Mouse (Mus musculus): ENCODE data around the gene Mmrn2.
"Not testable (repeated sequence)": the region's sequence is repeated elsewhere in the genome, so short reads cannot be mapped to it uniquely, and the experiment has no call there.

The Mmrn2 gene

DNA sequence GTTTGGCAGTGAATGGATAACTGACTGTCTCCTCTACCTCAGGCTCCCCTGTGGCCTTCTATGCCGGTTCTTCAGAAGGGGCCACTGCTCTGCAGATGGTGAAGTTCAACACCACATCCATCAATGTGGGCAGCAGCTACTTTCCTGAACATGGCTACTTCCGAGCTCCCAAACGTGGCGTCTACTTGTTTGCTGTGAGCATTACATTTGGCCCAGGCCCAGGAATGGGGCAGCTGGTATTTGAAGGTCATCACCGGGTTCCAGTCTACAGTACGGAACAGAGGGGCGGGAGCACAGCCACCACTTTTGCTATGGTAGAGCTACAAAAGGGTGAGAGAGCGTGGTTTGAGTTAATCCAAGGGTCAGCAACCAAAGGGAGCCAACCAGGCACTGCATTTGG lies 27.6 kb downstream of the Mmrn2 start:
- DNase-seq (ENCODE audit: low spot score in 2 of 2): no peak

DNA sequence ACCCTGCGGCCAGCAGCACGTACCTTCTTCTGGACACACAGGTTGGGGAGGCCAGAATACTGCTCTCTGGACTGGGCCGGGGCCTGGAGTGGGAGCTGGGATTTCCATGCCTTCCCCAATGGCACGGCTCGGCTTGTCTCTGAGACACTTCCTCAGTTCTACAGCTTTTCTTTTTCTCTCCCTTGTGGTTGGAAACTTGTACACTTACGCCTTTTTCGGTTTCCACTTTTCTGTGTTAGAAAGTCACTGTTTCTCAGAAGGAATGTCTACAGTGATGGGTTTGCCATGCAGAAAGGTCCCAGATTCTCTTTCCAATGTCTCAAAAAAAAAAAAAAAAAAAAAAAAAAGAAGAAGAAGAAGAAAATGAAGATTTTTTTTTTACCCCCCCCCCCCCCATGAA lies 28.2 kb downstream of the Mmrn2 start:
- no peak for DNase-seq (ENCODE audit: low spot score in 2 of 2)

GRCm38 (mm10) chr14:34410716-34411115 lies 35.5 kb downstream of the Mmrn2 start:
- DNase-seq (ENCODE audit: low spot score in 2 of 2): no peak

DNA sequence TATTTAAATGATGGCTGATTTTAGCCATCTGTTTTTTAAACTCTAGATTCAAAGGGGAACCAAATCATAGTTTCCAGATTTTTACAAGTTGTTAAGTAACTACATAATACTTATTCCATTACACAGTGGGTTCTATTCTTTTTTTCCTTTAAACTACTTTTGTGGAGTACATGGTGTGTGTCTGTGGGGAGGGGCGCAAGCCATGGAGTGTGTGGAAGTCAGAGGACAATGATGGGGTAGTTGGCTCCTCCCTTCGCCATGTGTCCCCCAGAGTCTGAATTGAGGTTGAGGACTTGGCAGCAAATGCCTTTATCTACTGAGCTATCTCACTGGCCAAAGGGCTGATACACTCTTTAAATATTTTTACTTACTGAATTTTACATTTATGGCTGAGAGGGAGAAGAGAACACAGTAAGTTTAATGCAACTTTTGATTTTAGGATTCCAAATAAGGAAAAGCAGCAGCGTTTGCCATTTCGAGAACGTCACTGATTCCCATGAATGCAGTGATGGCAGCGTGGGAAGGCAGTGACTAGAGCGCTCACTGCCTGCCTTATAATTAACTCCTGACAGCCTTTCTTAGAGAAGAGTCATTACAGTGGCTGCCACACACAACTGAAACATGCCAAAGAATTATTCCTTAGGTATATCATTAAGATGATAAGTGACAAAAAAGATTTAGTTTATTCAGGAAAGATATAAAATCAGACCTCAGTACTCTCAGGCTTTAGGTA lies 37.1 kb downstream of the Mmrn2 start:
- no peak for DNase-seq (ENCODE audit: low spot score in 2 of 2)

DNA sequence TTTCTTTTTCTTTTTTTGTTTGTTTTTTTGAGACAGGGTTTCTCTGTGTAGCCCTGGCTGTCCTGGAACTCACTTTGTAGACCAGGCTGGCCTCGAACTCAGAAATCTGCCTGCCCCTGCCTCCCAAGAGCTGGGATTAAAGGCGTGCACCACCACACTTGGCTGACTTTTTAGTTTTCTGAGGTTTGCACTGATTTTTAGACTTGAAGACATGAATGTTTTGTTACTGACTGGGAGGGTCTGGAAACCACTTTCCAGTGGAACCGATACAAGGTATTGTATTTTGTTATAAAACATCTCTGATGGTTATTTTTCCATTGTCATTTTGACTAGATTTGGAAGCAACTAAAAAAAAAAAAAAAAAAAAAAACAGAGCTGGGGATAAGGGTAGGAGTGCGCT lies 41.7 kb downstream of the Mmrn2 start:
- DNase-seq (ENCODE audit: low spot score in 2 of 2): not testable (repeated sequence)

DNA sequence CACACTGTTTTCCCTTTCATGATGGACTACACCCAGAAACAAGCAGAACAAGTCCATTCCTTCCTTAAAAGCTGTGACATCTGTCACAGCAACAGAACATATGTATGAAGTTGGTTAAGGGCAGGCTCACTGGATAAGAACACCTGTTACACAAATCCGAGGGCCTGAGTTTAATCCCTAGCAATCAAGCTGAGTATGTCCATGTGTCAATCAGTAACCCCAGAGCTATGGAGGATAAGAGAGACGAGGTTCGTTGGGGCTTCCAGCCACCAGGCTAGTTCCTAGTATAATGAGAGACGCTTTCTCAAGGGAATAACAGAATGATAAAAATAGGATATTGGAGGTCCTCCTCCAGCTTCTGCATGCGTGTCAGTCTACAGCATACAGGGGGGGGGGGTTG lies 42.2 kb downstream of the Mmrn2 start:
- DNase-seq (ENCODE audit: low spot score in 2 of 2): no peak

DNA sequence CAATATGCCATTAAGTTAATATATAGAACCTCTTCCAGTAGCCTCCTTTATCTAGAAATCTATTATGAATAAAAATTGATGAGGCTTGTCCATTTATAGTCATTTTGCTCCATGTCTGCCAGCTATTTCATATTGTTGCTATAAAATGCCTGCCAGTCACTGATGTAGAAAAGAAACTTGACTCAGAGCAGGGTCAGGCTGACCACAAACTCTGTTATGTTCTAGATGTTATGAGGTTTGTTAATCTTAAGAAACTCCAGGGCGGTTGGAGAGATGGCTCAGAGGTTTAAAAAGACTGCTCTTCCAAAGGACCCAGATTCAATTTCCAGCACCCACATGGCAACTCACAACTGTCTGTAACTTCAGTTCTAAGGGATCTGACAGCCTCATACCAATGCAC lies 45.8 kb downstream of the Mmrn2 start:
- no peak for DNase-seq (ENCODE audit: low spot score in 2 of 2)

GRCm38 (mm10) chr14:34428274-34428673 lies 53.0 kb downstream of the Mmrn2 start:
- no peak for DNase-seq (ENCODE audit: low spot score in 2 of 2)

DNA sequence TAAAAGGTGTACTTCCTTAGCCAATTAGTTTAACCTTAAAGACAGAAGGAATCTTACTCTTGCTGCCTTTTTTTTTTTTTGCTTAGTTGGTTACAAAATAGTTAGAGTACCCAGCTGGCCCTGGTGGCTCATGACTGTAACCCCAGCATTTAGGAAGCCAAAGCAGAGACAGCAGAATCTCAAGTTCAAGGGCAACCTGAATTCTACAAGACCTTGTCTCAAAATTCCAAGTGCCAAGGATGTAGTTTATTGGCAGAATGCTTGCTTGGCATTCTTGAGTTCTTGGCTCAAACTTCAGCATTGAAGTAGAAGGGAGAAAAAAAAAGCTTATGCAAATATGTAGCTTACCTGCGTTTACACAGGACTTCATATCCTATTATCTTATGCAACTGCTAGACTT lies 53.8 kb downstream of the Mmrn2 start:
- DNase-seq (ENCODE audit: low spot score in 2 of 2): no peak

DNA sequence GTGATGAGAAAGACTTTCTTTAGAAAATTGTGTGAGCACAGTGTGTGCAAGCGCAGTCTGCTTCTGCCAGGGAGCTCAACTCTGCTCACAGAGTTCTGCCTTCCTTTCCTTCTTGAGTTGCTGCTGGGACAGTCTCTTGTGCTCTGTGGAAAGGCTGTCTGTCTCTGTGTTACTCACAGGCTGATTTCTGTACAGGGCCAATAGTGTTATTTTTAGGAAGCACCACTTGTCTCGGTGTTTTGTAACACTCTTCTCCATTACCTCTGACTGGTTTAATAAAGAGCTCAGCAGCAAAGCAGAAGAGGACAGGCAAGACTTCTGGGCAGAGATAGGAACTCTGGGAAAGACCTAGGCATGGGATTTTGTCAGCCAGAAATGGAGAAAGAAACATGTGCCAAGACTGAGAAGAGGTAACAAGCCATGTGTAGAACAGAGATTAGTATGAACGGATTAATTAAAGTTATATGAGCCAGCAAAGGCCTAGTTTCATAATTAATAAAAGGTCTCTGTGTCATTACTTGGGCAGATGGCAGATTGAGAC lies 65.3 kb downstream of the Mmrn2 start:
- DNase-seq (ENCODE audit: low spot score in 2 of 2): no peak

DNA sequence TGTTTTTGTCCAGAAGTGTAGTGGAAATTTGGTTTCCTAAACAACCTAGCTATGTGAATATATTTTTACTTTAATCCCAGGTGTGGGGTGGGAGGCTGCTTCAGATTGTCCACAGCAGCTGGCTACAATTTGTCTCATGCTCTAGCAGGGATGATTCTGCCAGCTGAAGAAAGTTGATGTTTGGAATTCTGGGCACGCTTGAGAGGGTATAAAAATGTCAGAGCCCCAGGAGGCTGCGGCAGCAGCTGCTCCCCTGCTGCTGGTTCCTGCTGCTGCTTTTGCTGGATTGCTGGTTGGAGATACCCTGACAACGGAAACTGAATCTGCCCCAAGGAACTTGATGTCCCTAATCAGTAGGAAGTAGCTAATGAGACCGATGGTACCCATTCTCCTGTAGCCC lies 67.3 kb downstream of the Mmrn2 start:
- no peak for DNase-seq (ENCODE audit: low spot score in 2 of 2)

- no peak for DNase-seq (ENCODE audit: low spot score in 2 of 2)
Measured at GRCm38 (mm10) chr14:34444368-34444767, 69.1 kb downstream of the Mmrn2 start.

- no peak for DNase-seq (ENCODE audit: low spot score in 2 of 2)
Measured at GRCm38 (mm10) chr14:34444924-34445323, 69.7 kb downstream of the Mmrn2 start.

DNA sequence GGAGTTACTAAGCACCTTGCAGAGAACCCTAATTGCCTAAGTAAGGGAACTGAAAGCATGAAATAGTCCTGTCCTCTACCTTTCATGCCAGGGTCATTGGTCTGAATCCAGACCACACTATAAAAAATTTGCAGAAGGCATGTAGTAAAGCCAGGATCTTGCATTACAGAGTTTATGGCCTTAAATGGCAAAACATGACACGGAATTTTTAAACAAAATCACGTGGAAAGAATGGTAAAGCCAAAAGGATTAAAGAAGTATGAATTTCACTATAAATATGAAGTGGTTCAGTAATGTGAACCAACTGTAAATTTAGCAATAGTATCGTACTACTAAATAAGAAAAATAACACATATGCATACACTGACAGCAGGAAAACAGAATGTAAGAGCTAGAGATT lies 70.1 kb downstream of the Mmrn2 start:
- no peak for DNase-seq (ENCODE audit: low spot score in 2 of 2)

- no peak for DNase-seq (ENCODE audit: low spot score in 2 of 2)
Measured at GRCm38 (mm10) chr14:34446624-34447023, 71.4 kb downstream of the Mmrn2 start.

DNA sequence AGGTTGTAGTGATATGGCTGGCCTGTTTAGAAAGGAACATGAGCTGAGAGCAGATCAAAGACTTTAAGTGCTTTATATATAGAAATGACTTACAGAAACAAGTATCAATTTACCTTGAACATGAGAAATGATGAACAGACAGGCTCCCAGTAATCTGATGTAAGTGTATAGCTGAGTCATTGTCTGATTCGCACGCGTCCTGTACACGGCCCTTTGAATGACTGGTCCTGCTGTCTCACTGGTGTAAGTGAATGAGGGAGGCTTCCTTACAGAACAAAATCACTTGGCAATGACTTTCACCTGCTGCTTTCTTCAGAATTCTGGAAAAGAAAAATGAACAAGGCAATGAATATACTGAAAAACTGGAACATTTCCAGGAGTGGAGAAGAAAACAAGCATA lies 72.4 kb downstream of the Mmrn2 start:
- no peak for DNase-seq (ENCODE audit: low spot score in 2 of 2)

- no peak for DNase-seq (ENCODE audit: low spot score in 2 of 2)
Measured at GRCm38 (mm10) chr14:34448398-34448797, 73.1 kb downstream of the Mmrn2 start.

- no peak for DNase-seq (ENCODE audit: low spot score in 2 of 2)
Measured at GRCm38 (mm10) chr14:34449807-34450206, 74.5 kb downstream of the Mmrn2 start.

DNA sequence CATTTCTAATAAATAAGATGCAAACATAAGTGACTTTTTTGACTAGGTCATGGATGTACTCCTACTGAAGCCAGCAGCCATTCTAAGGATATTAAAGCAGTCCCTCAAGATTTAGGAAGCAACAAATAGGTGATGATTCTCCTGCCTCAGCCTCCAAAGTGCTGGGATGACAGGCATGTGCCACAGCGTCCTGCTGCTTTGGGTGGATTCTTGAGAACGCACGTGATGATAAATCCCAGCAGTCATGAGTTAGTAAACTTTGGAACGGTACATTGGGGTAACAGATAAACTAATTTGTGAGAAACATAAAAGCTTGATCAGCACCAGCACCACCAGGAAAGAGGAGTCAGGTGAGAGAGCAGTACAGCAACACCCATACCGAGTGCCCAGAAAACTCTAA lies 75.2 kb downstream of the Mmrn2 start:
- DNase-seq (ENCODE audit: low spot score in 2 of 2): no peak

DNA sequence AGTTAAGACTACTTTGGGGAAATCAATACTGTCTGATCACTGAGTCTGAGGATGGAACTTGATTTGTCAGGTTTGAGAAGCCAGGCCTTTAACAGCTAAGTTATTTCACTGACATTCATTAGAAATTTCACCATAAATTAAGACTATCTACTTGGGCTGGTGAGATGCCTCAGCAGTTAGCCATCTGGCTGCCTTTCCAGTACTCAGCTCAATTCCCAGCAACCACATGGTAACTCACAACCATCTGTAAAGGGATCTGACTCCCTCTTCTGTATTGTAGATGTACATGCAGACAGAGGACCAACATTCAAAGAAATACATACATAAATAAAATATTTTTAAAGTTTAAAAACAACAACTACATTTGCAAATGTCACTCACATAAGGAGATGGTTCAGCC lies 76.6 kb downstream of the Mmrn2 start:
- DNase-seq (ENCODE audit: low spot score in 2 of 2): no peak

DNA sequence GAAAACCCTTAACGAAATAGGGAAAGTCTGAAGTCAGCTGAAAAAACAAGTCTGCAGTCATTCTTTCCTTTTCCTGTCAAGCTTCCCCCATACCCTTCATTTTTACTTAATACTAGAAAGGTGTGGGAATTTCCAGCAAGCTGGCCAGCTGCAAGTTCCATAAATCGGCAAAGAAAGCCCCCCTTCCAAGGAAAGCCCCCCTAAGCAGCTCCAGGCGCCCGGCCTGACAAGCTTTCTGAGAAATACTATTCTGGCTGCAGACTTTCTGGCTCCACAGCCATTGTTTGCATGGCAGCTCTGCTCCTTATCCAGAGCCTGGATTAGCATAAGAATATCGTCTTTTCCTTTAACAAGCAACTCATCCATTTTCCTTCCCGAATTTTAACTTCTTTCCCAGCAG lies 78.4 kb downstream of the Mmrn2 start:
- DNase-seq (ENCODE audit: low spot score in 2 of 2): no peak
